Mouse (Mus musculus) megakaryocyte, embryonic 14.5 days (primary cell): ENCODE data around the gene Mgll.

Source experiments
- FLI1 ChIP-seq: IDR thresholded peaks from 2 replicates; pipeline ENCODE4 v1.6.1; 2012; ENCODE audit warnings: low read length, inconsistent platforms, mixed read lengths
- GATA1 ChIP-seq: IDR thresholded peaks from 3 replicates; pipeline ENCODE4 v1.6.1; 2012; ENCODE audit warnings: mixed read lengths, low read length, inconsistent platforms, borderline replicate concordance

- TF ChIP-seq FLI1, result no peak
- no peak for TF ChIP-seq GATA1
These were observed 36.9 kb downstream of the Mgll start for GRCm38 (mm10) chr6:88760935-88761635.
